Mouse (Mus musculus) heart, adult 2 months (tissue): ENCODE measurements around the gene Fbxo33.

Experiments
- CTCF ChIP-seq: fragments of 200-600 bp; IDR thresholded peaks from 2 replicates; pipeline ENCODE4 v1.8.1; 2022; ENCODE audit warnings: antibody characterized with exemption, mild to moderate bottlenecking, moderate library complexity
- EP300 ChIP-seq: fragments of 200-500 bp; IDR thresholded peaks from 2 replicates; pipeline ENCODE4 v1.6.1; 2011; ENCODE audit warnings: low read depth, low read length, control low read depth; ENCODE audit not compliant: insufficient read depth

DNA sequence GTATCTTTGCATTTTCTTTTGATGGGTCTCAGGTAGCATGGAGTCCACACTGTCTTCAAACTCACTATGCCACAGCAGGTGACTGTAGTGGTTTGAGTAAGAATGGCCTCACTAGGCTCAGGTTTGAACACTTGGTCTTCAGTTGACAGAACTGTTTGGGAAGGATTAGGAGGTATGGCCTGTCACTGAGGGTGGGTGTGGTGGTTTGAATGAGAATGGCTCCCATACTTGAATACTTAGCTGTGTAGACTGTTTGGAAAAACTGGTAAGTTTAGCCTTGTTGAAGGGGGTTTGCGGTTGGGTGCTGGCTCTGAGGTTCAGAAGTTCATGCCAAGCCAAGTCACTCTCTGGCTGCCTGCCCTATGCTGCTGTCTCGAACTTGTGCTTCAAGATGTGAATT is 20.2 kb downstream of the Fbxo33 start:
- TF ChIP-seq EP300, result no peak
- TF ChIP-seq CTCF, result no peak
